ENCODE assay signal across 12 mouse cellular contexts in the genomic region with DNA sequence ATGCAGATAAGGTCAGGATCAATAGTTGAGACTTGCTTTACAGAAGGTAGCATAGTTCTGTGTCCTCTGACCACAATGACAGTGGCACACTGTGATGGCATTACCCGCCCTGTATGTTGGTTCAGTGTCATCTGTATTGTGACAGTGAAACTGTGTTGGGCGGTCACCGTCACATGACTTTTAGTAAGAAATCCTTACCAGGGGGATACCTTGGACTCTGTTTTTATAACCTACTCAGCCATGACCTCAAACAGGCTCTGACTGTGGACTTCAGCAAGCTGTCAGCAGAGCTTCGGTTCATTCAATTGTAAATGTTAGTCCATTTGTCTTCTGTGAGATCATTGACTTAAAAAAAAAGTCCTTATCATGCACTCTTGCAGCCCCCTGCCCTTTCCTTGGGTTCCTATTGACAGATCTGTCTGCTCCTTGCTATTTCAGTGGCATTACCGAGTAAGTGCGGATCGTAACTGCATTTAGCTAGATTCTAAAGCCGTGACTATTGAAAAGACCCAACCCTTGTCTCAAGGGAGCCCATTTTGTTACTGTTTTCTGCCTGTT.
"Had no signal": no experiment of that assay in that cellular context is flagged by ENCODE, and none has a peak within 500 bp of the region (broad histone marks: within the 10 kb centered on the region; RNA-seq: fewer than 3 reads in every experiment).

No protein-coding gene starts in this region.

- H3K27me3 ChIP-seq: midbrain, embryonic 13.5 days; neural tube, embryonic 15.5 days had no signal

- H3K4me3 ChIP-seq: limb, embryonic 10.5 days; midbrain, embryonic 13.5 days; myocyte; neural tube, embryonic 15.5 days had no signal

- DNase-seq: kidney, postnatal 10 days; lung, embryonic 14.5 days; lung, postnatal 10 days; right cerebral cortex, adult 18-20 months; right cerebral cortex, postnatal 25 days; thymus, postnatal 36 days had no signal

- H3K9me3 ChIP-seq: limb, embryonic 10.5 days; midbrain, embryonic 13.5 days; neural tube, embryonic 15.5 days had no signal

- ATAC-seq: intestine, embryonic 16.5 days; midbrain, embryonic 13.5 days had no signal

- H3K36me3 ChIP-seq: limb, embryonic 10.5 days; midbrain, embryonic 13.5 days; neural tube, embryonic 15.5 days had no signal

- H3K4me2 ChIP-seq: lung, embryonic 14.5 days; midbrain, embryonic 13.5 days; neural tube, embryonic 15.5 days had no signal

- H3K27ac ChIP-seq: limb, embryonic 10.5 days; liver, embryonic 14.5 days; midbrain, embryonic 13.5 days; neural tube, embryonic 15.5 days had no signal

- H3K9ac ChIP-seq: liver, embryonic 14.5 days; lung, embryonic 14.5 days; midbrain, embryonic 13.5 days; neural tube, embryonic 15.5 days had no signal
